Mouse (Mus musculus) heart, embryonic 13.5 days (tissue): ENCODE measurements around the gene Gm10256. TPM values are rescaled to one million over a fixed set of nuclear protein-coding genes. Genes with fewer than 3 reads are reported as not detected.
"Not testable (repeated sequence)": the region's sequence is repeated elsewhere in the genome, so short reads cannot be mapped to it uniquely, and the experiment has no call there.

ENCODE experiments used
- ATAC-seq: fragments of 200-750 bp; cut with Nextera tagmentation; 2 replicates; pipeline ENCODE4 v1.8.0; 2017; ENCODE audit warnings: moderate TSS enrichment; ENCODE audit not compliant: insufficient number of reproducible peaks, low FRiP score, low TSS enrichment; ENCODE audit errors: extremely low read depth
- H3K27ac ChIP-seq: fragments of 300-500 bp; sonication (generic); replicated peaks from 2 replicates; pipeline ENCODE4 v1.5.1; 2015; ENCODE audit warnings: moderate library complexity, mild to moderate bottlenecking, inconsistent platforms
- H3K27me3 ChIP-seq: fragments of 300-500 bp; sonication (generic); replicated peaks from 2 replicates; pipeline ENCODE4 v1.6.1; 2015; ENCODE audit warnings: mild to moderate bottlenecking, inconsistent platforms
- H3K36me3 ChIP-seq: fragments of 300-500 bp; sonication (generic); 2 replicates; pipeline ENCODE4 v1.6.1; 2015; ENCODE audit warnings: mild to moderate bottlenecking, inconsistent platforms
- H3K4me1 ChIP-seq: fragments of 300-500 bp; sonication (generic); 2 replicates; pipeline ENCODE4 v1.6.1; 2015; ENCODE audit warnings: inconsistent platforms
- H3K4me2 ChIP-seq: fragments of 300-500 bp; sonication (generic); 2 replicates; pipeline ENCODE4 v1.6.1; 2015; ENCODE audit warnings: inconsistent platforms, mild to moderate bottlenecking, moderate library complexity
- H3K4me3 ChIP-seq: fragments of 300-500 bp; sonication (generic); 2 replicates; pipeline ENCODE4 v1.5.1; 2015; ENCODE audit warnings: moderate library complexity, mild to moderate bottlenecking, inconsistent platforms
- H3K9ac ChIP-seq: fragments of 300-500 bp; sonication (generic); 2 replicates; pipeline ENCODE4 v1.6.1; 2015; ENCODE audit warnings: inconsistent platforms, mild to moderate bottlenecking, moderate library complexity
- H3K9me3 ChIP-seq: fragments of 300-500 bp; sonication (generic); 2 replicates; pipeline ENCODE4 v1.6.1; 2016; ENCODE audit warnings: inconsistent platforms
- WGBS: fragments of 180-500 bp; shearing (Covaris S2); methylation state at CpG from one replicate; pipeline ENCODE4 v1.1.7; 2015; ENCODE audit warnings: mixed read lengths; 5-methylcytosine and 5-hydroxymethylcytosine counted together
- polyA plus RNA-seq: library from polyadenylated mRNA; unstranded; fragments of >200 nt; fragmentation: Nextera tagmentation; extraction: Ambion mirVana; gene quantifications from 2 replicates; pipeline ENCODE4 v1.2.1, GENCODE M21; 2015

Gene Gm10256
- polyA plus RNA-seq = not detected in 2 replicates

- ATAC-seq, H3K36me3 ChIP-seq, H3K9me3 ChIP-seq, H3K27ac ChIP-seq, H3K4me3 ChIP-seq, H3K27me3 ChIP-seq, H3K4me2 ChIP-seq, H3K4me1 ChIP-seq, H3K9ac ChIP-seq: not testable (repeated sequence)
- WGBS = no CpG with 5 or more reads among the region's 9 CpGs
Observed at GRCm38 (mm10) chrY:2830380-2830779, at the start of gene Gm10256, which contains the start of gene Rbmy. Gm10256 (plus strand) TSS chrY:2830699. Rbmy (plus strand) TSS chrY:2830680.

GRCm38 (mm10) chrY:2796105-2796504, 34.4 kb upstream of the Gm10256 start, which contains the start of gene Gm4064:
Gm4064 (minus strand) TSS chrY:2796205.
- H3K36me3 ChIP-seq, H3K4me1 ChIP-seq, H3K4me2 ChIP-seq, H3K27ac ChIP-seq, H3K27me3 ChIP-seq, H3K9ac ChIP-seq, H3K9me3 ChIP-seq, H3K4me3 ChIP-seq, ATAC-seq: not testable (repeated sequence)
- WGBS = no CpG with 5 or more reads among the region's 8 CpGs

- not testable (repeated sequence) for H3K9me3 ChIP-seq, H3K27me3 ChIP-seq, H3K36me3 ChIP-seq, H3K4me1 ChIP-seq, H3K27ac ChIP-seq, H3K4me3 ChIP-seq, H3K4me2 ChIP-seq, H3K9ac ChIP-seq, ATAC-seq
- WGBS = no CpG with 5 or more reads among the region's 9 CpGs
Observed at GRCm38 (mm10) chrY:2900689-2901088, 70.2 kb downstream of the Gm10256 start, which contains the start of gene Gm10352. Gm10352 (plus strand) TSS chrY:2900989.

Other genes starting within 250 kb of the Gm10256 start
- gene H2al2c, start 231.6 kb upstream of the Gm10256 start, polyA plus RNA-seq = not detected in 2 replicates
- gene Sry, start 167.0 kb upstream of the Gm10256 start, polyA plus RNA-seq = not detected in 2 replicates
- not detected in 2 replicates for gene H2al2b, start 110.0 kb upstream of the Gm10256 start, polyA plus RNA-seq
- not detected in 2 replicates for gene Gm4064, start 34.5 kb upstream of the Gm10256 start, polyA plus RNA-seq
- gene Rbmy, start within 50 bp of the Gm10256 start, polyA plus RNA-seq = not detected in 2 replicates
- not detected in 2 replicates for gene Gm10352, start 70.3 kb downstream of the Gm10256 start, polyA plus RNA-seq
- gene Gm29289, start 101.9 kb downstream of the Gm10256 start, polyA plus RNA-seq = not detected in 2 replicates